Mouse (Mus musculus): ENCODE data around the gene Zfp366. TPM values are rescaled to one million over a fixed set of nuclear protein-coding genes. Genes with fewer than 3 reads are reported as not detected.

Gene Zfp366
- total and polyA plus RNA-seq, 2 experiments from 2014 or later, result 0.41 to 3.0 TPM

GRCm38 (mm10) chr13:99219586-99219985 lies 35.0 kb downstream of the Zfp366 start:
- no peak overlapping the region for H3K4me3 ChIP-seq (ENCODE audit: low read depth, low read length)
- WGBS, result 92% methylated on average over 4 of the region's 4 CpGs

GRCm38 (mm10) chr13:99221996-99222395 lies 37.4 kb downstream of the Zfp366 start:
- Histone ChIP-seq H3K27me3 (ENCODE audit: insufficient read depth, low read length) (no peaks in the 10 kb centered on the region), H3K36me3 (ENCODE audit: insufficient read depth) (no peaks in the 10 kb centered on the region), H3K9ac (no peak overlapping the region), H3K27ac (ENCODE audit: low read depth, low read length) (no peak overlapping the region), H3K4me2 (ENCODE audit: low read depth) (no peak overlapping the region), H3K4me1 (ENCODE audit: insufficient read depth) (no peaks in the 10 kb centered on the region), H3K4me3 (ENCODE audit: low read depth, low read length) (no peak overlapping the region), H3K9me3 (ENCODE audit: low read length) (no peaks in the 10 kb centered on the region)
- DNase-seq, result no peak
- WGBS, result 90% methylated on average over 3 of the region's 3 CpGs
- TF ChIP-seq CTCF (IDR thresholded peaks at IDR 0.05; ENCODE audit: low read depth), result no peak
- ATAC-seq, result no peak

More at GRCm38 (mm10) chr13:99219586-99219985, 35.0 kb downstream of the Zfp366 start:
- no peaks in the 10 kb centered on the region for H3K9me3 ChIP-seq (ENCODE audit: low read length)
- no peak overlapping the region for H3K27ac ChIP-seq (ENCODE audit: low read depth, low read length)
- no peak overlapping the region for H3K9ac ChIP-seq
- no peak for TF ChIP-seq CTCF (IDR thresholded peaks at IDR 0.05; ENCODE audit: low read depth)
- ATAC-seq, result no peak
- H3K4me1 ChIP-seq (ENCODE audit: insufficient read depth), result no peaks in the 10 kb centered on the region
- no peak overlapping the region for H3K4me2 ChIP-seq (ENCODE audit: low read depth)
- DNase-seq, result no peak
- no peaks in the 10 kb centered on the region for H3K36me3 ChIP-seq (ENCODE audit: insufficient read depth)
- H3K27me3 ChIP-seq (ENCODE audit: insufficient read depth, low read length), result no peaks in the 10 kb centered on the region

- Histone ChIP-seq H3K9me3 (ENCODE audit: low read length) (no peaks in the 10 kb centered on the region), H3K36me3 (ENCODE audit: insufficient read depth) (no peaks in the 10 kb centered on the region), H3K27me3 (ENCODE audit: insufficient read depth, low read length) (no peaks in the 10 kb centered on the region), H3K4me3 (ENCODE audit: low read depth, low read length) (no peak overlapping the region), H3K4me2 (ENCODE audit: low read depth) (no peak overlapping the region), H3K27ac (ENCODE audit: low read depth, low read length) (no peak overlapping the region), H3K9ac (no peak overlapping the region), H3K4me1 (ENCODE audit: insufficient read depth) (no peaks in the 10 kb centered on the region)
- no peak for TF ChIP-seq CTCF (IDR thresholded peaks at IDR 0.05; ENCODE audit: low read depth)
- ATAC-seq (no peak), DNase-seq (no peak)
- WGBS, result 88% methylated on average over 5 of the region's 5 CpGs
Observed at GRCm38 (mm10) chr13:99222476-99222875, 37.9 kb downstream of the Zfp366 start.

GRCm38 (mm10) chr13:99223321-99223884 lies 38.8 kb downstream of the Zfp366 start:
- no peak overlapping the region for H3K27ac ChIP-seq (ENCODE audit: low read depth, low read length)
- WGBS, result 68% methylated on average over 8 of the region's 8 CpGs
- ATAC-seq, result no peak
- H3K9me3 ChIP-seq (ENCODE audit: low read length), result no peaks in the 10 kb centered on the region
- H3K4me3 ChIP-seq (ENCODE audit: low read depth, low read length), result no peak overlapping the region
- DNase-seq, result no peak
- TF ChIP-seq CTCF (IDR thresholded peaks at IDR 0.05; ENCODE audit: low read depth), result no peak
- H3K4me2 ChIP-seq (ENCODE audit: low read depth), result no peak overlapping the region
- no peaks in the 10 kb centered on the region for H3K36me3 ChIP-seq (ENCODE audit: insufficient read depth)
- no peak overlapping the region for H3K9ac ChIP-seq
- H3K4me1 ChIP-seq (ENCODE audit: insufficient read depth), result no peaks in the 10 kb centered on the region
- no peaks in the 10 kb centered on the region for H3K27me3 ChIP-seq (ENCODE audit: insufficient read depth, low read length)

- no peak overlapping the region for H3K4me2 ChIP-seq (ENCODE audit: low read depth)
- ATAC-seq (no peak), DNase-seq (no peak)
- no peak overlapping the region for H3K4me3 ChIP-seq (ENCODE audit: low read depth, low read length)
- no peak overlapping the region for H3K27ac ChIP-seq (ENCODE audit: low read depth, low read length)
- H3K9ac ChIP-seq, result no peak overlapping the region
- no peak for TF ChIP-seq CTCF (IDR thresholded peaks at IDR 0.05; ENCODE audit: low read depth)
- H3K9me3 ChIP-seq (ENCODE audit: low read length), result no peaks in the 10 kb centered on the region
- 93% methylated on average over 8 of the region's 8 CpGs for WGBS
- H3K36me3 ChIP-seq (ENCODE audit: insufficient read depth), result no peaks in the 10 kb centered on the region
- H3K27me3 ChIP-seq (ENCODE audit: insufficient read depth, low read length), result no peaks in the 10 kb centered on the region
- H3K4me1 ChIP-seq (ENCODE audit: insufficient read depth), result no peaks in the 10 kb centered on the region
Observed at GRCm38 (mm10) chr13:99223917-99224316, 39.3 kb downstream of the Zfp366 start.

GRCm38 (mm10) chr13:99225374-99226240 lies 41.0 kb downstream of the Zfp366 start:
- H3K27ac ChIP-seq (ENCODE audit: low read depth, low read length), result no peak overlapping the region
- no peaks in the 10 kb centered on the region for H3K27me3 ChIP-seq (ENCODE audit: insufficient read depth, low read length)
- H3K36me3 ChIP-seq (ENCODE audit: insufficient read depth), result no peaks in the 10 kb centered on the region
- no peak overlapping the region for H3K4me2 ChIP-seq (ENCODE audit: low read depth)
- H3K4me1 ChIP-seq (ENCODE audit: insufficient read depth), result no peaks in the 10 kb centered on the region
- no peaks in the 10 kb centered on the region for H3K9me3 ChIP-seq (ENCODE audit: low read length)
- ATAC-seq (no peak), DNase-seq (no peak)
- no peak overlapping the region for H3K9ac ChIP-seq
- H3K4me3 ChIP-seq (ENCODE audit: low read depth, low read length), result no peak overlapping the region
- 74% methylated on average over 10 of the region's 10 CpGs for WGBS
- TF ChIP-seq CTCF (IDR thresholded peaks at IDR 0.05; ENCODE audit: low read depth), result no peak

GRCm38 (mm10) chr13:99226809-99227208 lies 42.2 kb downstream of the Zfp366 start:
- no peak overlapping the region for H3K27ac ChIP-seq (ENCODE audit: low read depth, low read length)
- H3K36me3 ChIP-seq (ENCODE audit: insufficient read depth), result no peaks in the 10 kb centered on the region
- no peak overlapping the region for H3K9ac ChIP-seq
- 83% methylated on average over 3 of the region's 3 CpGs for WGBS
- ATAC-seq, result no peak
- no peak overlapping the region for H3K4me2 ChIP-seq (ENCODE audit: low read depth)
- H3K4me3 ChIP-seq (ENCODE audit: low read depth, low read length), result no peak overlapping the region
- no peak for DNase-seq
- no peak for TF ChIP-seq CTCF (IDR thresholded peaks at IDR 0.05; ENCODE audit: low read depth)
- H3K4me1 ChIP-seq (ENCODE audit: insufficient read depth), result no peaks in the 10 kb centered on the region
- no peaks in the 10 kb centered on the region for H3K27me3 ChIP-seq (ENCODE audit: insufficient read depth, low read length)
- no peaks in the 10 kb centered on the region for H3K9me3 ChIP-seq (ENCODE audit: low read length)

All from forebrain, postnatal 0 days (tissue).